Mouse (Mus musculus): Measurements from ENCODE around the gene Pigo. TPM values are rescaled to one million over a fixed set of nuclear protein-coding genes. Genes with fewer than 3 reads are reported as not detected.

Gene Pigo
- polyA plus RNA-seq (2021; fragmentation: Nextera tagmentation) = 9.5 and 12.2 TPM in 2 replicates
- long read RNA-seq, experiment 1, full-length matches to known transcripts = 8 of 74 reads
- long read RNA-seq, experiment 1, partial matches to known transcripts = 45 of 74 reads
- long read RNA-seq, experiment 1, other reads (novel, unspliced or antisense) = 21 of 74 reads
- long read RNA-seq, experiment 2, partial matches to known transcripts = 9 of 12 reads
- long read RNA-seq, experiment 2, other reads (novel, unspliced or antisense) = 3 of 12 reads

GRCm38 (mm10) chr4:43025084-43025960, at the start of gene Pigo:
Pigo (minus strand) TSS chr4:43025819.

DNA sequence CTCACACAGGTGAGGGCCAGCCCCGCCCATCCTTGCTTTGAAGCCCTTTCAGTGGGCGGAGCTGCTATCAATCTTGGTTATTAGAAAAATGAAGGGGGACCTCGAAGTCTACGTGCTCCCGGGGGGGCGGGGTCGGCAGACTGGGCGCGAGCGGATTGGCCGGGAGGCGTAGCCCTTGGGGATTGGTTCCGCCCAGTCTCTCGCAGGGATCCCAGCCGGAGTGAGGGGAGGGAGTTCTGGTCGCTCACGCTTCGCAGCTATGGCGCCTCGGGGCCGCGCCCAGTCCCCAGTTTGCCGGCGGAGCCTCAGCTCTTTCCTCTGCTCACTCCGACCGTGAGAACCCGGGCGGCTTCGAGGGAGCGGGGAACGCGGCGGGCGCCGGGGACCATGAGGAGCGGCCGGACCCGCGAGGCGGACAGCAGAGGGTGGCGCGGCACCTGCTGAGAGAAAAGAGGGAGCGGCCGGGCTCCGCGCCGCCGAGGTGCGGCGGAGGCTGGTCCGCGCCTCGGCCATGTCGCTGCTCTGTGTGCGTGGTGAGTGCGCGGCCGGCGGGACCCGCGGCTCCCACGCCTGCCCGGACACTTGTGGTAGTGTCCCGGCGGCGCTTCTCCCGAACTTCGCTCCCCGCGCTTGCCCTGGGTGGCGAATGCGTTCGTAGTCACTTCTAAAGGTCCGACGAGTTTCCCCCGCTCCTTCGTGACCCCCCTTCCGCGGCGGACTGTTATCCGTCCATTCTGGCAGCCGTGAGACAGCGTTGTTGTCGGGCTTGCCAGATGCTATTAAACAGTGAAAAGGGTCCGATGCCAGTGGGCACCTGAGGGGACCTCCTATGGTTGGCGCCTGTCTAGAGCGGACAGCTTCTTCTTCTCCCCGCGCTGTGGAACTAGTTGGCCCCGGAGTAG, 33.4 kb upstream of the Pigo start, which contains the start of gene Unc13b:
Unc13b (plus strand) TSS at position 201 of the 902 bp plus-strand sequence.

DNA sequence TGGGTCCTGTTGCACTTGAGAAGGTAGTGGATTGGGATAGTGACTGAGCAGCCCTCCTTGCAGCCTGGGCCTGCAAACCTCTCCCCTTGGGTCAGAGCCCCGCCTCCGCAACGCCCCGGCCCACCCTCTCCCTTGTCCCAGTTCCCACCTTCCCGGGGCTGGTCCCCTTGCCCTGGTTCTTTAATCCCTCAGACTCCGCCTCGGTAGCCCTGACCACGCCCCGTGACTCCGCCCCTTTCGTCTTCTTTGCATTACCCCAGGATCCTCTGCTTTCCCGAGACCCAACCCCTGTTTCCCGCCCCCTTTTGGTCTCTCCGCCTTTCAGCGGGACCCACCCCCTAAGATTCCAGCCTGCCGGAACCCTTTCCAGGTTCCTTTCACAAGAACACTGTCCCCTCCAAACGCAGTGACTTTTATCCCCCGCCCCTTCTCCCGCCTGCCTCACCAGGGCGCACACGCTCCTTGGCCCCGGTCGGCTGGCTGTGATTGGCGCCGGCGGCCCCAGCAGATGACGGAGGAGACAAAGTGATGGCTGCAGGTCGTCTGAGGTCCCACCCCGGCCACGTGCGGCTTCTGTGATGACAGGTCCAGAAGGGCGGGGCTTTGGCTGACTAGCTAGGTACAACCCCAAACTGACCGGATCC, 20.2 kb upstream of the Pigo start, which contains the start of gene Fam214b:
Fam214b (minus strand) TSS at position 562 of the 644 bp plus-strand sequence.

GRCm38 (mm10) chr4:43031237-43031995, 5.8 kb upstream of the Pigo start, which contains the start of gene Stoml2:
Stoml2 (minus strand) TSS chr4:43031710.

DNA sequence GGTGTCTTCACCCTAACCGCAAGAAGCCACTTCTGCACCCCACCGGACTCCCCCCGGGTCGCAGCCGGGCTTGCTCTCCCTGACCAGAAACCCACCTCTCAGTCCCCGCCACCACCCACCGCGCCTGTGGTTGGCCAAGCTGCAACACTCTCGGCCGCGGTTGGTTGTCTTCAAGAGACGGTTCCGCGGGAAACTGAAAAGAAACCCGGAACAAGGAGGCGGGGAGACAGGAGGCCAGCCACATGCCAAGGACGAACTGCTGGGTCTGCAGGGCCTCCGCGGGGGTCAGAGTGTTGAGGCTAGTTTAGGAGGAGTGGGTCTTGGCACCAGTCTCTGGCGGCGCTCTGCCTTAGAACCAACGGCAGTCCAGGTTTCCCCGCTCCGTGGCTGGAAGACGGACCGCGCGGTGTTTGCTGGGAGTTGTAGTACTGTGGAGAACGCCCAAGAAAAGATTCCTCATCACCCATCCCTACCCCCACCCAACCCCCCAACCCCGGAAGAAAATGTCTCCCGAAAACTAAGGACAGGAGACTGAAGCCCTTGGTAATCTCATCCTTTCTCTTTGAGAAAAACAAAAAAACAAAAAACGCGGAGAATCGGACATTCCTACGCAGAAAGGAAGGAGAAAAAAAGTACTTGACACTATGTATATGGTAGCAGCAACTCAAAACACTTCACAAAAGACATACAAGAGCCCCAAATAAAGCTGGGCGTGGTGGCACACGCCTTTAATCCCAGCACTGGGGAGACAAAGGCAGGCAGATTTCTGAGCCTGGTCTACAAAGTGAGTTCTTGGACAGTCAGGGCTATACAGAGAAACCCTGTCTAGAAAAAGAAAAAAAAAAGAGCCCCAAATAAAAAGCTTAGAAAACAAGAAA, 15.2 kb downstream of the Pigo start, which contains the start of gene Fancg:
Fancg (minus strand) TSS at position 346 of the 878 bp plus-strand sequence.

GRCm38 (mm10) chr4:43000141-43000986, 25.3 kb downstream of the Pigo start, which contains the start of gene Vcp:
Vcp (minus strand) TSS chr4:43000507.

DNA sequence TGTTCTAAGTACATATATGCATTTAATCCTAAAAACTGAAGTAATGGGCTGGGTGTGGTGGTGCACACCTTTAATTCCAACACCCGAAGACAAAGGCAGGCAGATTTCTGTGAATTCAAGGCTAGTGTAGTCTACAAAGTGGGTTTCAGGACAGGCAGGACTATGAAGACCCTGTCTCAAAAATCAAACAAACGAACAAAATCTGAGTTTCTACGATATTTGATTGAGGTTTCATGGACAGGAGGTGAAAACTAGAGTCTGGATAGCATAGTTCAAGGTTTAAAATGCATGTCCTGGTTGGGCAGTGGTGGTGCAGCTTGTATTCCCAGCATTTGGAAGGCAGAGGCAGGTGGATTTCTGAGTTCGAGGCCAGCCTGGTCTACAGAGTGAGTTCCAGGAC, 56.3 kb downstream of the Pigo start, which contains the start of gene 1700022I11Rik:
1700022I11Rik (plus strand) TSS at position 301 of the 400 bp plus-strand sequence.

Other genes with a start within 250 kb of the Pigo start
- 0.03 and 0.07 TPM in 2 replicates for gene Fam205a1, start 171.9 kb downstream of the Pigo start, polyA plus RNA-seq (2021; fragmentation: Nextera tagmentation)
- 0.80 and 3.1 TPM in 2 replicates for gene Gm12394, start 169.0 kb downstream of the Pigo start, polyA plus RNA-seq (2021; fragmentation: Nextera tagmentation)
- gene Fam205c, start 151.6 kb downstream of the Pigo start, polyA plus RNA-seq (2021; fragmentation: Nextera tagmentation) = 3.2 and 7.8 TPM in 2 replicates
- gene Phf24, start 109.2 kb downstream of the Pigo start, polyA plus RNA-seq (2021; fragmentation: Nextera tagmentation) = 72.3 and 79.6 TPM in 2 replicates
- gene Dnajb5, start 76.0 kb downstream of the Pigo start, polyA plus RNA-seq (2021; fragmentation: Nextera tagmentation) = 30.2 and 37.0 TPM in 2 replicates
- gene 1700022I11Rik, start 56.2 kb downstream of the Pigo start, polyA plus RNA-seq (2021; fragmentation: Nextera tagmentation) = 0.20 and 0.23 TPM in 2 replicates
- gene Vcp, start 25.3 kb downstream of the Pigo start, polyA plus RNA-seq (2021; fragmentation: Nextera tagmentation) = 149 and 171 TPM in 2 replicates
- 3.9 and 5.4 TPM in 2 replicates for gene Fancg, start 15.3 kb downstream of the Pigo start, polyA plus RNA-seq (2021; fragmentation: Nextera tagmentation)
- 193 and 209 TPM in 2 replicates for gene Stoml2, start 5.9 kb upstream of the Pigo start, polyA plus RNA-seq (2021; fragmentation: Nextera tagmentation)
- 6.6 and 8.5 TPM in 2 replicates for gene Fam214b, start 20.4 kb upstream of the Pigo start, polyA plus RNA-seq (2021; fragmentation: Nextera tagmentation)
- gene Unc13b, start 33.1 kb upstream of the Pigo start, polyA plus RNA-seq (2021; fragmentation: Nextera tagmentation) = 3.8 and 4.9 TPM in 2 replicates
- gene Atp8b5, start 241.3 kb upstream of the Pigo start, polyA plus RNA-seq (2021; fragmentation: Nextera tagmentation) = 0.24 TPM in 1 of 2 replicates, not detected in the other